In genomic region chr1:170556696-170557095, GRCm38 (mm10) we compare ENCODE assay signal across 24 mouse cellular contexts. TPM values are rescaled to one million over a fixed set of nuclear protein-coding genes. Genes with fewer than 3 reads are reported as not detected.
DNase-seq lines count a peak whose midpoint lies in the region; ATAC-seq and TF ChIP-seq lines count a peak whose summit lies in the region.
"Had no signal": no experiment of that assay in that cellular context is flagged by ENCODE, and none has a peak within 500 bp of the region (broad histone marks: within the 10 kb centered on the region; RNA-seq: fewer than 3 reads in every experiment).

No protein-coding gene starts in this region.

- peak; percentile 74 for DNase-seq in heart, adult 11 months
- DNase-seq in left cerebral cortex, adult 2 months (ENCODE audit: extremely low spot score in 1 of 2, low spot score in 2 of 2), result no peak
- no peak for DNase-seq in left cerebral cortex, adult 11 months (ENCODE audit: low spot score)
- DNase-seq: adrenal gland, adult 8-10 months; adrenal gland, postnatal 14 days; adrenal gland, postnatal 36 days; B cell, adult 2 months; cerebellum, adult 11-12 months; cerebellum, adult 2 months; cerebellum, adult 9-10 months; cerebellum, postnatal 10 days; cerebellum, postnatal 25 days had no signal

- H3K36me3 ChIP-seq in heart, embryonic 12.5 days, result no peaks in the 10 kb centered on the region
- peaks cover 47% of the 10 kb centered on the region for H3K36me3 ChIP-seq in megakaryocyte, embryonic 14.5 days (replicated peaks; ENCODE audit: low read length)
- H3K36me3 ChIP-seq: embryonic facial prominence, embryonic 10.5 days; embryonic facial prominence, embryonic 12.5 days; forebrain, embryonic 15.5 days; G1E had no signal

- intact Hi-C loops in left cerebral cortex, adult 2 months (cut with DNase I), result loop anchor here (5.0 kb wide), 1 partner anchor 49 kb away; no protein-coding TSS in a partner anchor

- no peak for TF ChIP-seq CTCF in left cerebral cortex, adult 2 months (IDR thresholded peaks at IDR 0.05)

- H3K9ac ChIP-seq in heart, embryonic 12.5 days, result no peak overlapping the region
- H3K9ac ChIP-seq: embryonic facial prominence, embryonic 12.5 days; forebrain, embryonic 13.5 days; forebrain, embryonic 15.5 days had no signal

- WGBS in heart, embryonic 12.5 days, result 90% methylated on average over 6 of the region's 6 CpGs

- H3K27ac ChIP-seq in heart, embryonic 12.5 days (ENCODE audit: poor library complexity, severe bottlenecking), result no peak overlapping the region
- peak overlapping the region; percentile 36; the same call in 1 of the 2 replicates for H3K27ac ChIP-seq in left cerebral cortex, adult 2 months
- H3K27ac ChIP-seq: embryonic facial prominence, embryonic 10.5 days; embryonic facial prominence, embryonic 12.5 days; forebrain, embryonic 13.5 days; forebrain, embryonic 15.5 days had no signal

- H3K4me1 ChIP-seq in heart, embryonic 12.5 days (replicated peaks), result peaks cover 25% of the 10 kb centered on the region
- H3K4me1 ChIP-seq in megakaryocyte, embryonic 14.5 days, result peaks cover 66% of the 10 kb centered on the region
- H3K4me1 ChIP-seq: embryonic facial prominence, embryonic 10.5 days; embryonic facial prominence, embryonic 12.5 days had no signal

- H3K4me2 ChIP-seq in heart, embryonic 12.5 days, result no peak overlapping the region
- H3K4me2 ChIP-seq: embryonic facial prominence, embryonic 12.5 days; forebrain, embryonic 13.5 days; forebrain, embryonic 15.5 days had no signal

- no peaks in the 10 kb centered on the region for H3K9me3 ChIP-seq in heart, embryonic 12.5 days (replicated peaks)
- peaks cover 8% of the 10 kb centered on the region for H3K9me3 ChIP-seq in megakaryocyte, embryonic 14.5 days
- H3K9me3 ChIP-seq: embryonic facial prominence, embryonic 10.5 days; embryonic facial prominence, embryonic 12.5 days; forebrain, embryonic 13.5 days; forebrain, embryonic 15.5 days; G1E had no signal

- no peak for ATAC-seq in heart, embryonic 12.5 days (ENCODE audit: insufficient number of reproducible peaks, low FRiP score)
- no peak for ATAC-seq in megakaryocyte, adult 5-6 weeks (ENCODE audit: poor library complexity, severe bottlenecking)
- ATAC-seq: activated CD4-positive, CD25-positive, alpha-beta regulatory T cell, adult 4 months; CD4-positive, CD25-positive, alpha-beta regulatory T cell, adult 4 months; forebrain, embryonic 13.5 days; forebrain, embryonic 15.5 days; Patski had no signal

- H3K4me3 ChIP-seq in heart, embryonic 12.5 days, result no peak overlapping the region
- no peak overlapping the region for H3K4me3 ChIP-seq in left cerebral cortex, adult 2 months
- peak overlapping the region; percentile 23 for H3K4me3 ChIP-seq in megakaryocyte, embryonic 14.5 days (replicated peaks)
- H3K4me3 ChIP-seq: embryonic facial prominence, embryonic 10.5 days; embryonic facial prominence, embryonic 12.5 days; forebrain, embryonic 13.5 days; forebrain, embryonic 15.5 days had no signal

- no peaks in the 10 kb centered on the region for H3K27me3 ChIP-seq in heart, embryonic 12.5 days (replicated peaks)
- H3K27me3 ChIP-seq in megakaryocyte, embryonic 14.5 days (replicated peaks), result no peaks in the 10 kb centered on the region
- H3K27me3 ChIP-seq: embryonic facial prominence, embryonic 12.5 days; forebrain, embryonic 13.5 days; forebrain, embryonic 15.5 days; Patski had no signal

RNA-seq across cellular contexts. Expression of gene Nos1ap, which starts 33.0 kb away (rescaled TPM):
- 25.9 and 26.0 TPM in 2 replicates for polyA plus RNA-seq in heart, embryonic 12.5 days (2016; fragmentation: Nextera tagmentation; extraction: Ambion mirVana)
- total RNA-seq in left cerebral cortex, adult 2 months (2021), result 100 to 1,000 TPM; 197 to 233 TPM
- 9.9 and 28.1 TPM in 2 replicates for polyA plus RNA-seq in megakaryocyte, embryonic 14.5 days (2012; ENCODE audit: insufficient read depth, low replicate concordance)
- total RNA-seq in megakaryocyte, adult 5-6 weeks (2015), result 9.8 and 11.6 TPM in 2 replicates
- 2.5 and 3.0 TPM in 2 replicates for total RNA-seq in megakaryocyte, adult 5-6 weeks (2017)
- total RNA-seq: CH12.LX had no signal
- polyA plus RNA-seq: activated CD4-positive, CD25-positive, alpha-beta regulatory T cell, adult 4 months had no signal

Comparison
In these comparisons a context has a peak if more than half of its experiments do, and no peak if none do; other contexts are left out.
1. RNA of gene Nos1ap, which starts 33.0 kb away (total RNA-seq): 197 to 233 TPM in left cerebral cortex, adult 2 months; 2.5 to 11.6 TPM in megakaryocyte, adult 5-6 weeks; every median in the first group is over 10 times any median in the second.